Mouse (Mus musculus): Measurements from ENCODE around the gene Pigm.

Gene Pigm

DNA sequence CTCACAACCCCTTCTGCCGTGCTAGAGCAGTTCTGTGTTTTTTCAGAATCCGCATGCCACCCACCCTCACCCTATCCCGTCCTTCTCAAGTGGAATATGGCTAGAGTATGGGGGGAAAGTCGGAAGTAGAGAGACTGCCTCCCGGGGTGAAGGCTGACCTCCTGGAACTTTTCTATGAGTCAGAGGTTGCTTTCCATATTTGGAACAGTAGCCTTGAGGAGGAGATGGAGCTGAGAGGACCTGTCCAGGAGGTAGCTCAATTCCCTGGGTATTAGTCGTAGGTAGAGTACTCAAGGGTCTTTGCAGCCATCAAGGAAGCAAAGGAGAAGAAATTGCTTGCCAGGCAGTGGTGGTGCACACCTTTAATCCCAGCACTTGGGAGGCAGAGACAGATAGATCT lies 24.3 kb upstream of the Pigm start:
- in situ Hi-C loops (cut with MseI, MboI), result no loop called here

DNA sequence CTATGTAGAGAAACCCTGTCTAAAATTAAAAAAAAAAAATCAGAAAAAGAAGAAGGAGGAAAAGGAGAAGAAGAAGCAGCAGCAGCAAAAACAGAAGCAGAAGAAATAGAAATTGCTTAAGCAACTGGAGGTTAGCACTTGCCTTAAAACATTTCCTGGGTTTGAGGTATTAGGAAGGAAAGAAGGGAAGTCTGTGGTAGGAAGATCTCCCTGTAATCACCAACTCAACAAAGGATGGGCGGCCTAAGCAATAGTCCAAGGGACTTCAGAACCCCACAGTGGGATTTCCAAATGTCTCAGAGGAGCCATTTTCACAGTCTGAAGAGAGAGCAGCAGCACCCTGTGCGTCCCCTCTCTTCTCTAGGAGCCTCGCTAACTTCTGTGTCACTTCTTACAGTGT lies 23.9 kb upstream of the Pigm start:
- in situ Hi-C loops (cut with MseI, MboI), result no loop called here

DNA sequence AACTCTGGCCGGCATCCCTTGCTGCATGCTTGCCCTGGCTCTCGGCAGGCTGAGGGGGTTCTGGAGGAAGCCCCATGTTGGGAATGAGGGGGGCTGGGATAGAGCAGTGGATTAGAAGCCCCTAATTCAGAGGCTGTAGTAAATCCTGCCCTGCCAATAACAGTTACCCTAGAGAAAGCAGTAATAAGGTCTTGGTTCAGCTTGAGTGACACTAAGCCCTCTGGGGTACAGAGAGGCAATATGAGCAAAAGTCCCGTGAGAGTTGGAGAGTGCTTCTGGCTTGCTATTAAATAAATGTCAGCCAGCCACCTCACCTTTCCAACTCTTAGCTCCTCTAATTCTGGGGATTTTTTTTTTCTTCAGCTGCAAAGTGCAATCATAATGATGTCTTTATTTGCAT lies 21.0 kb upstream of the Pigm start:
- in situ Hi-C loops (cut with MseI, MboI), result no loop called here

DNA sequence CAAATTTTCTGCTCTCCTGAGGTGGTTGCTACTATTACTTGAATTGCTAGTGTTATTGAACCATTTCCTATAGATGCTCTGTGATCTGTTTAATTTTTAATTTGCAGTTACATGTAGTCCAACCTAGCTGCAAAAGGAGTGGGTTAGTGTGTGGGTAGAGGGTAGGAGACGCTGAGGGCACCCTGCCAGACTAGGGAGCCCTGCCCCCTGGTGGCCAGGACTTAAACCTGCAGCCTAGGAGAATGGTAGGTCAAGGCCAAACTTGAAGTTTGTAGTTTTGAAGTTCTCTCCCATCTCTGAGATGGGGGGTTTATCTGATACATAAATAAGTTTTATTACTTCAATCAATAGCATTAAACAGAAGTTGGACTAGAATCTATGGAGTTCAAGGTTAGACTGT lies 18.8 kb upstream of the Pigm start:
- in situ Hi-C loops (cut with MseI, MboI), result no loop called here

DNA sequence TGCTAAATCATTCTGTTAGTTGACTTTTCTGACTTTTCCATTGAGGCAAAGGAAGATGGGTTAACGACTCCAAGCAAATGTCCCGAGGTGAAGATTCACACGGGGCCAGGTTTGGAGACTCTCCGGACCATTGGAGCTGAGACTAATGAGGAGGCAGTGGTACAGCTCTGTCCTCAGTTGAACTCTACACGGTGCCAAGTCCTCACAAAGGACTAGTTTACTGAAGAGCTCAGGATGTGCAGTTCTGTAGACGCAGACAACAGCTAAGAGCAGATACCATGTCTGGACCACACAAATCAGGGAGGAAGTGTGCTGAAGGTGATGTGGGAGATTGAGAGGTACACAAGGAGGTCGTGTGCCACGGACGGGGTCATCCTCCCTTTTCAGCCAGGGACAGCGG lies 18.0 kb upstream of the Pigm start:
- in situ Hi-C loops (cut with MseI, MboI), result no loop called here

DNA sequence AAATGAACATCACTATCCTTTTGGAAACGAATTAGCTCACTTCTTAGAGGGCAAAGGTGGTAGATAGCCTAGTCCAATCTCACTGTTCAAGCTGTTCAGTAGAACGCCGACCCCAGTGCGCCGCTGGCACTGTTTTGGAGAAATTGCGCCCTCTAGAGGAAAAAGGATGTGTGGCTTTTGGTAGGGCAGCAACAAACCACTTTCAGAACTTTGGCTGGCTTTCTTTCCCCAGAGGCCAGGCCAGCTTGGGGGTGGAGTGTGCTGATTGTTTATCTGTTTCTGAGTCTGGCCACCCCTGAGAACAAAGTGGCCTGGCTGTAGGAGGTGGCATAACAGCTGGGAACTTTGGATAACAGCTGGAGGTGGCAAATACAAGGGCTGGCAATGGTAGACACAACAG lies 11.7 kb upstream of the Pigm start:
- in situ Hi-C loops (cut with MseI, MboI), result no loop called here

DNA sequence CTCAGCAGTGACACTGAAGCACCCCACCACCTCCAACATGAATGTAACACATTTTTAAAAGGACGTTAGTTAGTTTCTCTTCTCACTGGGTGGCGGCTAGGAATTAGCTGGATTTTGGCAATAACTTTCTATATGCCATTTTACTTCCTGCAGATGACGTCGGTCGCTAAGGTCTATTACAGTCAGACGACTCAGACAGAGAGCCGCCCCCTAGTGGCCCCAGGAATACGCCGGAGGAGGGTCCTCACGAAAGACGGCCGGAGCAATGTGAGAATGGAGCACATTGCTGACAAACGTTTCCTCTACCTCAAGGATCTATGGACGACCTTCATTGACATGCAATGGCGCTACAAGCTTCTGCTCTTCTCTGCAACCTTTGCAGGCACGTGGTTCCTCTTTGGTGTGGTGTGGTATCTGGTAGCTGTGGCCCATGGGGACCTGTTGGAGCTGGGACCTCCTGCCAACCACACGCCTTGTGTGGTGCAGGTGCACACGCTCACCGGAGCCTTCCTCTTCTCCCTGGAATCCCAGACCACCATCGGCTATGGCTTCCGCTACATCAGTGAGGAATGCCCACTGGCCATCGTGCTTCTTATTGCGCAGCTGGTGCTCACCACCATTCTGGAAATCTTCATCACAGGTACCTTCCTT lies 7.5 kb upstream of the Pigm start:
- in situ Hi-C loops (cut with MseI, MboI), result no loop called here

DNA sequence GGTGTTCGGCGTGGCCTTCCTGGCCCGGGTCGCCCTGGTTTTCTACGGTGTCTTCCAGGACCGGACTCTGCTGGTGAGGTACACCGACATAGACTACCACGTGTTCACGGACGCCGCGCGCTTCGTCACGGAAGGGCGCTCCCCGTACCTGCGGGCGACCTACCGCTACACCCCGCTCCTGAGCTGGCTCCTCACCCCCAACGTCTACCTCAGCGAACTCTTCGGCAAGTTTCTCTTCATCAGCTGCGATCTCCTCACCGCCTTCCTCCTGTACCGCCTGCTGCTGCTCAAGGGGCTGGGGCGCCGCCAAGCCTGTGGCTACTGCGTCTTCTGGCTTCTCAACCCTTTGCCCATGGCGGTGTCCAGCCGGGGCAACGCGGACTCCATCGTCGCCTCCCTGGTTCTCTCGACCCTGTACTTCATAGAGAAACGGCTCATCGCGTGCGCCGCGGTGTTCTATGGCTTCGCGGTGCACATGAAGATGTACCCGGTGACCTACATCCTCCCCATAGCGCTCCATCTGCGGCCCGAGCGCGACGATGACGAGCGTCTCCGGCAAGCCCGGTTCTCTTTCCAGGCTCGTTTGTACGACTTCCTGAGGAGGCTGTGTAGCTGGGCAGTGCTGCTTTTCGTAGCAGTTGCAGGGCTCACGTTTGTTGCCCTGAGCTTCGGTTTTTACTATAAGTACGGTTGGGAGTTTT lies 562 bp downstream of the Pigm start:
- in situ Hi-C loops (cut with MseI, MboI), result no loop called here

DNA sequence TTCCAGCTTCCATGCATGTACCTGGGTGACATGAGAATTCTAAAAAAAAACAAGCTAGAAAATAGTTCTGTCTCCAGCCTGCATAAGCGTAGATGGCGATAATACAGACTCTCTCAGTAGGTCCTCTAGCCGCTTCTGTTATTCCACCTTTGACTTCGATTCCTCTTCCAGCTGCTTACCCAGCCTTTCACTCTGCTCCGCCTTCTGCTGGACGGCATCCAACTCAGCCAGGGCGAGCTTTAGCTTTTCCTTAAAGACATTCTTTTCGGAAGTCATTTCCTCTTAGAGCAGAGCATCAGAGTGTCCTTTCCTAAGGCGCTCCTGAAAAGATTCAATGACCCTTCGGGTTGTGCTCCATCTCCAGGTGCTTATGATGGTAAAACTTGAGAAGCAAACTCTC lies 3.7 kb downstream of the Pigm start:
- in situ Hi-C loops (cut with MseI, MboI), result no loop called here

DNA sequence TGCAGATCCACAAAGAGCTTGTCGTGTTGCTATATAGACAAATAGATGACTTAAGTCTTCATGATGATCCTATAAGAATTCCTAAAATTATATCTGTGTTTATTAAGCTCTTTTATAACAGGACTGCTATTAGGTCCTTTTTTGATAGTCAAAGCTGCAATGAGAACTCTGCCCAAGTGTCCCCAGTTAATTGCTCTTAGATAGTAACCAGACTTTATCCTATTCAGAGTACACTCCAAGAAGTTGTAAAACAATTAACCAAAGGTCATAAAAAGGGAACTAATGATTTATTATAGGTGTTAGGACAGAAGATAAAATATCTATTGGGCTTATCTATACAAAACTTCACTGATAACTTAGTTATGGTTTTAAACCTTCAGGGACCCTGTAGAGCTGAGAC lies 5.7 kb downstream of the Pigm start:
- in situ Hi-C loops (cut with MseI, MboI), result no loop called here

DNA sequence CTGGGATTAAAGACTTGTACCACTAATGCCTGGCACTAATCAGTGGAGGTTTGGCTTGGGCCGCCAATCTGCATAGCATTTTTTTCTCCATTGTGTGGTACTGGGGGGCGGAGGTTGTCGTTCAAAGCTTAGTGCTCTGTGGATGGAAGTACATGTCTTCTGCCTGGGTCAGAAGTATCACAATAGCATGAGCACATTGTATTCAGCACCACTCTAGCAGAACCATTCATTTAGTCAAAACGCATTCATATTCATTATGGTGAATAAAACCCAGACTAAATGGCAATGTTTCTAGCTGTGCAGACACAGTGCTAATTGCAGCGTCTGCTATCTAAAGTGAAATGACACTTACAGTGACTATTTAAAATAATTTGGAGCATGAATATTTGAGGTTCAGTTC lies 10.9 kb downstream of the Pigm start:
- in situ Hi-C loops (cut with MseI, MboI), result no loop called here

DNA sequence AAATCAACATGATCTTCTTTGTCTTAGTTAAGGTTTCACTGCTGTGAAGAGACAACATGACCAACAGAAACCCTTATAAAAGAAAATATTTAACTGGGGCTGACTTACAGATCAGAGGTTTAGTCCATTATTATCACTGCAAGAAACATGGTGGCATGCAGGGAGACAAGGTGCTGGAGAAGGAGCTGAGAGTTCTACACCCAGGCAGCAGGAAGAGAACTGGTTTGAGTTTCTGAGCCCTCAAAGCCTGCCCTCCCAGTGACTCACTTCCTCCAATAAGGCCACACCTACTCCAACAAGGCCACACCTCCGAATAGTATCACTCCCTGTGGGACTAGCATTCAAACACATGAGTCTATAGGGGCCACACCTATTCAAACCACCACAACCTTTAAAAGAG lies 14.4 kb downstream of the Pigm start:
- in situ Hi-C loops (cut with MseI, MboI), result no loop called here

DNA sequence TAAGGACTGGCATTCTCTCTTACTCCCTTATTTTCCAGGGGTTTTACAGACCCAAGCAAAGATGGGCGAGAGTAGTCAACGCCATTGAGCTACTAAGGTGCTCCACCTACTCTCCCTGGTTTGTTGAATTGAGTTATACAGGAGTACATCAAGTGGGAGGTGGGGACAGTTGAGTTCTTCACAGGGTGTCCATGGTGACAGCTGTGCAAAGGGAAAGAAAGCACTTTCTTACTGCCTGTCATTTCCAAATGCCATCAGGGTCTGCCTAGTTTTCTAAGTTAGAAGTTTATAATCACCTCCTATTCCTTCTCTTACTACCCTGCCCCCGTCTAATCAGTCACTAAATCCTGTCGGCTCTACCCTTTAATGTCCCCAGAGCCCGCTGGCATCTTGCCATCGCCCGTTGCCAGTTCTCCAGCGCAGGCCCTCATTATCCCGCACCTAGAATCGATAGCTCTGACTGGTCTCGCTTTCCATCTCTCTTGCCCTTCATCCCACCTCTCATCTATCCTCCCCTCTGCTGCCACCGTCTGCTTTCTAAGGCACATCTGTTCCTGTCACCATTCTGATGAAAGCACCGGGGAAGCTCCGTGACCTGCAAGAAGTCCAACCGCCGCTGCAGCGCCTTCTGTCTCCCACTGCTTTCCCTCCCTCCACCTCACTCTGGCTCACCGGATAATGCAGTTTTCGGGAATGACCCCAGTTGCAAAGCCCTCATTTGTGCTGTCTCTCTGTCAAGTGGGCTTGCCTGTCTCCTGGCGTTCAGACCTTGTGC lies 15.6 kb downstream of the Pigm start:
- in situ Hi-C loops (cut with MseI, MboI), result no loop called here

DNA sequence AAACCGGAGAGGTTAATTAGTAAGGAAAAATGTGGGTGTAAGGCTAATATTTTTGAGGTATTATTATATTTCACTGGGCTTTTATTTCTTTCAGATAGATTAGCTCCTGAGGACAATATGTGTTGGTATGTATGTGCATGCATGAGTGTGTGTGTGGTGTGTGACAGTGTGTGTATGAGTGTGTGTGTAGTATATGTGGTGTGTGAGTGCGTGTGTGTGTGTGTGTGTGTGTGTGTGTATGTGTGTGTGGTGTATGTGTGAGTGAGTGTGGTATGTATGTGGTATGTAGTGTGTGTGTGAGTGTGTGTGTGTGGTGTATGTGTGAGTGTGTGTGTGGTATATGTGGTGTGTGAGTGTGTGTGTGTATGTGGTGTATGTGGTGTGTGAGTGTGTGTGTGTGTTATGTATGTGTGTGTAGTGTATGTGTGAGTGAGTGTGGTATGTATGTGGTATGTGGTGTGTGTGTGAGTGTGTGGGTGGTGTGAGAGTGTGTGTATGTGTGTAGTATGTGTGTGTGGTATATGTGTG lies 16.4 kb downstream of the Pigm start:
- in situ Hi-C loops (cut with MseI, MboI), result no loop called here

DNA sequence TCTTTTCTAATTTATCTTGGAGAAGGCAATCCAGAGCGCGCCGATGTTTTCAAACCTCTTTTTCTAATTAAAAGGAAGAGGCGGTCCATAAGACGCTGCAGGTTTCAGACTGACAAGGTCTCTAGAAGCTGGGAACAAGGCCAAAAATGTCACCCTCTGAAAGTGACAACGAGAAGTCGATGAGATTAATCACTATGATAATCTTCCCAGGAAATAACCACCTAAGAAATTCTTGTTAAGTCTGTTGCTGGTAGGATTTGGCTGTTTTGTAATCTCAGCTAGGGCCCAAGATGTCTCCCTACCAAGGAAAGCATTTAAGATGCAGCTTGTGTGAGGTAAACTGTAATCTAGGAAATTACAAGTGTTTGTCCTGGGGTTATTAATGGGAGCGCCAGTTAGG lies 17.4 kb downstream of the Pigm start:
- in situ Hi-C loops (cut with MseI, MboI), result no loop called here

DNA sequence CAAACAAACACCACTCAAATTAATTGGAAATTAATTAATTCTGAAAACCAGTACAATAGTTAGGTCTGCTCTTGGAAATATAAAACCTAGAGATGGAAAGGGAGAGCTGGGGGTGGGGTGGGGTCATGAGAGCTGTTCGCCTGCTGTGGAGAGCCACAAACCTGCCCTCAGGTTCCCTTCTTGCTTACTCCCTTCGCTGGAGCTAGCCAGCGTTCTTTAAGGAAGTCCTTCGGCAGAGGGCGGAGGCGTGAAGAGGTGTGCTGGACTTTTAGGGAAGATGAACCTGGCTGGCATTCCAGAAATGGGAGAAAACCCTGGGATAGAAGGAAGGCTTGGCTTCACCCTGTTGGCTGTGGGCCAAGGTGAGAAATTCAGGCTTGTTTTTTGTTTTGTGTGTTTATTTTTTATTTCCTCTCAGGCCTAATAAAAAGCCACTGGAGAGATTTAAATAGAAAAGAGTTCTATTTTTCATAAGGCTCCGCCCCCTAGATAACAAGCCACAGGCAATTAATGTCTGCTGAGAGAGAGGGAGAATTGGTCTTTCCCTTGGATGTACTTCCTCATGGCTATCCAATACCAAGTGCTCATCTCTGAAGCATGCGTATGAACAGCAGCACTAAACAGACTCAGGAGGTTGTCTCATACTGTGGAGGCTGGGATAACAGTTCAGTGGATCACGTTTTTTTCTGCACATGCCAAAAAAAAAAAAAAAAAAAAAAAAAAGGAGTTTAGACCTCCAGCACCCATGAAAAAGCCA lies 20.8 kb downstream of the Pigm start:
- in situ Hi-C loops (cut with MseI, MboI), result no loop called here

DNA sequence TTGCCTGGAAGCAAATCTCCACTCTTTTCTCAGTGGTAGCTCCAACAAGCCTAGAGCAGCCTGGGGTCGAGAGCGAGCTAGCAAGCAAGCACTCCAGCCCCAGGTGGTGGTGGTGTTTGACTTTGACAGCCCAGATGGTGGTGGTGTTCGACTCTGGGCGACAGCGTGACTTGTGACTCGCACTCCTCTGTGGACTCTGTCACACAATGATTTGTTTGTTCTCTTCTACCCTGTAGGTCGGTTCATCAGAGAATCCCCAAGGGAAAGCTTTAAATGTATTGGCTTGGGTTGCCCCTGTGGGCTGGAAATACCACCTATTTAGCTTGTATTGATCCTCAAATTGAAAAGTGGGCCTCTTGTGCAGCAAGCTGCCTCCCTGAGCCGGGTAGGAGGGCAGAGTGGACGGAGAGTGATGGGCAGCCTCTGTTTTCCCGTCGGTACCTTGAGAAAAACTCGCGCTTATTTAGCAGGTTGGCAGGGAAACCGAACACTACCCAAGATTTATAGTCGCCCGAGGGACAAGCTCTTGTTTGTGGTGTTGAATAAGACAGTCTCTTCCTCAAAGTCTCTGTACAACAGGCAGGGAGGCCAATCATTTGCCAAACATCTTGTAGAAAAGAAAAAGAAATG lies 29.8 kb downstream of the Pigm start:
- in situ Hi-C loops (cut with MseI, MboI), result loop anchor here (10.0 to 25.0 kb wide), 4 partner anchors 119 to 981 kb away; partner anchors contain the start of genes Cfap45 (in 1 of the 2) and Dusp23 (in 1 of the 2)

DNA sequence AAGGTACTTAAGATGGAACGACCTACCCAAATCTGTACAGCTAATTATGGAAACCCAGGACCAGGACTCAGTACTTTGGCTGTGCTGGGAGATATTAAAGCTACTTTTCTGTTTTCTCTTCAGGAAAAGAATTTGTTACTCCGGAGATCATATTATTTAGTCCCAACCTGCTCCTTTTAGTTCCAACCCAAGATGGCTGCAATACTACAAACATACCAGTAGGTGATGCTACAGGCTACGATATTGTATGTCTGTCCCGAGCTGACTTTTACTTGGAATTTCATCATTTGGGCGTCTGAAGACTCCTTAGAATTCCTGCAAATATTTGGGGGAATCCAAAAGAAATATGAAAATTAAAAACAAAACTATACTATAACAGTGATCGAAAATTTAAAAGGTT lies 32.6 kb downstream of the Pigm start:
- in situ Hi-C loops (cut with MseI, MboI), result loop anchor here (10.0 to 25.0 kb wide), 4 partner anchors 116 to 978 kb away; partner anchors contain the start of genes Cfap45 (in 1 of the 2) and Dusp23 (in 1 of the 2)

DNA sequence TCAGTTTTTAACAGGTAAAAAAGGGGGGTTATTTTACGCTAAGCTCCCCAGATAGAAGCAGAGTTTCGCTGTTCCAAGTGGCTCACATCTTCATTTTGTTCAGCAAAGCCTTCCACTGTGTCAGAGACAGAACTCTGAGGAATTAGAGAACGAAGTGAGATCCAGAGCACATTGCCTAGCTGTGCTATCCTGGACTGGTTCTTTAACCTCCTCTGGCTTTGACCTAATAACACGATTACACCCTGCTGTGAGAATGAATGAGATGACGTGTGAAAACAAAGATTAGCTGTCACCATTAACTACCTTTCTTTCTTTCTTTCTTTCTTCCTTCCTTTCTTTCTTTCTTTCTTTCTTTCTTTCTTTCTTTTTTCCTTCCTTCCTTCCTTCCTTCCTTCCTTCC lies 33.1 kb downstream of the Pigm start:
- in situ Hi-C loops (cut with MseI, MboI), result loop anchor here (10.0 to 25.0 kb wide), 4 partner anchors 115 to 978 kb away; partner anchors contain the start of genes Cfap45 (in 1 of the 2) and Dusp23 (in 1 of the 2)

DNA sequence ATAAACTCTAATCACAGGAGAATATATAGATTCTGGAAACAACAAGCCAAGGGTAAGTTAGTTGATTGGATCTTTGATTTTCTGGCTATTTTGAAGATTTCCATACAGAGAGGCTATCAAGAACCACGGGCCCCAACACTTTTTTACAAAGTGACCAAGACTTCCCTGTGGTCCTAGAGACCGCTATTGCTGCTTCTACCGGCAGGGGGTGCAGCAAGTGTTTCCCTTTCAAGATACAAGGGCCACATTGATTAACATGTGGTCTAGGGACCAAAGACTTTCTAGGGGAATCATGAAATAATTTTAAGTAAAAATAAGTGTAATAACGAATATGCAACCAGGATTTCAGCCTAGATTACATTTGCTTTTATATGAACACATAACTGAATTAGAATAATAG lies 34.5 kb downstream of the Pigm start:
- in situ Hi-C loops (cut with MseI, MboI), result loop anchor here (5.0 to 25.0 kb wide), 2 partner anchors 81 to 976 kb away; no protein-coding TSS in a partner anchor

DNA sequence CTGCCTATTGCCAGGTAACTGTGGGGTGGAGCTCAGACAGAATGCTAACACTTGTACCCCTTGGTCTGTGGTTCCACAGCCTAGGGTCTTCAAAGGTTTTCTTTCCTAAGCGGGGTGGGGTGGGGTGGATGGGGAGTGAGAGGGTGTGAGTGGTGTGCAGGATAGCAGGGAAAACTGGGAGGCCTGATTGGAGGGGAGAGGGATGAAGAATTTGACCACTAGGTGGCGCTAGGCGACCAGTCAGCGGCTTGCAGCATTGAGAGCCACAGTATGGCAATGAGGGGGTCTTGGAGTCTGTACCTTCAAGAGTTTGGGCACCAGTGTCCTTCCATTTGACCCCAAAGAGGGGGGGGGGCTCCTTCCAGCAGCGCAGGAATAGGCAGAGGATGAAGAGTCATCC lies 35.9 kb downstream of the Pigm start:
- in situ Hi-C loops (cut with MseI, MboI), result loop anchor here (5.0 to 25.0 kb wide), 2 partner anchors 80 to 975 kb away; no protein-coding TSS in a partner anchor
